ENCODE assay signal across 9 mouse cellular contexts in the genomic region with DNA sequence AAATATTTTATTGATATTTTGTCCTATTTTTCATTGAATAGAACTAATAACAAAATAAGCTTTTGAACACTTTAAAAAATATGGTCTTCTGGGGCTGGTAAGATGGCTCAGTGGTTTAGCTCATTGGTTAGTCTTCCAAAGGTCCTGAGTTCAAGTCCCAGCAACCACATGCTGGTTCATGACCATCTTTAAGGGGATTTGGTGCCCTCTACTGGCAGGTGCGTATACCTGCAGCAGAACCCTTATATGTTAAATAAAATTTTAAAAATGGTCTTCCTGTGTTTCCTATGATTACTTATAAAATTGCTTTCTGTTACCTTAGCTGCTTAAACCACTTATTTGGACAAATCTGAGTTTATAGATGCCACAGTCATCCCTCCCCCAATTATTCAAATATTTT. TPM values are rescaled to one million over a fixed set of nuclear protein-coding genes. Genes with fewer than 3 reads are reported as not detected.
A peak's percentile ranks its signal among the peaks of the same experiment; 100 is the strongest.
DNase-seq lines count a peak whose midpoint lies in the region; ATAC-seq and TF ChIP-seq lines count a peak whose summit lies in the region.
"Had no signal": no experiment of that assay in that cellular context is flagged by ENCODE, and none has a peak within 500 bp of the region (broad histone marks: within the 10 kb centered on the region; RNA-seq: fewer than 3 reads in every experiment).

No protein-coding gene starts in this region.

- ATAC-seq in heart, embryonic 12.5 days (ENCODE audit: insufficient number of reproducible peaks, low FRiP score), result no peak
- no peak for ATAC-seq in lung, postnatal 0 days
- no peak for ATAC-seq in forebrain, embryonic 13.5 days

- H3K9ac ChIP-seq in heart, adult 2 months (ENCODE audit: low read depth, low read length), result no peak overlapping the region
- no peak overlapping the region for H3K9ac ChIP-seq in heart, embryonic 12.5 days
- no peak overlapping the region for H3K9ac ChIP-seq in lung, postnatal 0 days (replicated peaks; ENCODE audit: low read depth)
- no peak overlapping the region for H3K9ac ChIP-seq in forebrain, embryonic 13.5 days
- H3K9ac ChIP-seq: neural tube, embryonic 12.5 days had no signal

- no peak overlapping the region for H3K27ac ChIP-seq in heart, adult 2 months
- H3K27ac ChIP-seq in heart, embryonic 12.5 days (ENCODE audit: poor library complexity, severe bottlenecking), result no peak overlapping the region
- no peak overlapping the region for H3K27ac ChIP-seq in lung, postnatal 0 days (ENCODE audit: low read length)
- H3K27ac ChIP-seq in forebrain, embryonic 13.5 days, result no peak overlapping the region
- H3K27ac ChIP-seq: neural tube, embryonic 12.5 days had no signal

- H3K79me2 ChIP-seq in heart, adult 2 months (replicated peaks; ENCODE audit: control insufficient read depth, insufficient read depth, low read length), result no peaks in the 10 kb centered on the region

- H3K36me3 ChIP-seq in heart, adult 2 months (ENCODE audit: control insufficient read depth, insufficient read depth, low read length), result no peaks in the 10 kb centered on the region
- 0 out of 2 replicates have a peak, but pooled peaks cover 4% of the 10 kb centered on the region for H3K36me3 ChIP-seq in heart, embryonic 12.5 days
- H3K36me3 ChIP-seq in lung, postnatal 0 days (ENCODE audit: insufficient read depth, low read length), result no peaks in the 10 kb centered on the region
- peaks cover 7% of the 10 kb centered on the region; the same call in 1 of the 2 replicates for H3K36me3 ChIP-seq in forebrain, embryonic 13.5 days (ENCODE audit: poor library complexity, severe bottlenecking)
- H3K36me3 ChIP-seq: neural tube, embryonic 12.5 days had no signal

- 24% methylated on average over 1 of the region's 1 CpGs for WGBS in heart, adult 2 months
- WGBS in heart, embryonic 12.5 days, result 25% methylated on average over 1 of the region's 1 CpGs
- 20% methylated on average over 1 of the region's 1 CpGs for WGBS in lung, postnatal 0 days
- 50% methylated on average over 1 of the region's 1 CpGs for WGBS in forebrain, embryonic 13.5 days

- intact Hi-C loops in heart, adult 2 months (cut with DNase I), result loop anchor here (2.0 to 10.0 kb wide), 2 partner anchors 64 to 144 kb away; no protein-coding TSS in a partner anchor

- H3K27me3 ChIP-seq in heart, adult 2 months (ENCODE audit: control insufficient read depth, insufficient read depth, low read length), result no peaks in the 10 kb centered on the region
- no peaks in the 10 kb centered on the region for H3K27me3 ChIP-seq in heart, embryonic 12.5 days (replicated peaks)
- H3K27me3 ChIP-seq in lung, postnatal 0 days (replicated peaks; ENCODE audit: insufficient read depth, low read length), result no peaks in the 10 kb centered on the region
- no peaks in the 10 kb centered on the region for H3K27me3 ChIP-seq in forebrain, embryonic 13.5 days
- H3K27me3 ChIP-seq: neural tube, embryonic 12.5 days had no signal

- DNase-seq in heart, adult 2 months, result no peak
- DNase-seq in 416B (ENCODE audit: low read depth) (peak; percentile 60), ZHBTc4 (ENCODE audit: low read depth, low spot score) (peak; percentile 54)
- peak; percentile 42 for DNase-seq in lung, postnatal 0 days (ENCODE audit: low spot score)
- DNase-seq in ovary, postnatal 10 days (ENCODE audit: low spot score), result no peak
- no peak for DNase-seq in left cerebral cortex, adult 8-10 months (ENCODE audit: low spot score in 2 of 2)

- no peak for TF ChIP-seq EP300 in heart, adult 2 months (IDR thresholded peaks at IDR 0.05; ENCODE audit: insufficient read depth, low read depth, low read length)
- TF ChIP-seq EP300 in lung, postnatal 0 days (IDR thresholded peaks at IDR 0.05), result no peak

- no peak overlapping the region for H3K4me3 ChIP-seq in heart, adult 2 months
- no peak overlapping the region for H3K4me3 ChIP-seq in heart, embryonic 12.5 days
- no peak overlapping the region for H3K4me3 ChIP-seq in lung, postnatal 0 days (ENCODE audit: low read depth, low read length)
- H3K4me3 ChIP-seq in forebrain, embryonic 13.5 days, result no peak overlapping the region
- H3K4me3 ChIP-seq: neural tube, embryonic 12.5 days had no signal

- H3K4me2 ChIP-seq in heart, embryonic 12.5 days, result no peak overlapping the region
- H3K4me2 ChIP-seq in lung, postnatal 0 days (replicated peaks; ENCODE audit: low read depth, low read length), result no peak overlapping the region
- no peak overlapping the region for H3K4me2 ChIP-seq in forebrain, embryonic 13.5 days
- H3K4me2 ChIP-seq: neural tube, embryonic 12.5 days had no signal

- H3K4me1 ChIP-seq in heart, adult 2 months (ENCODE audit: control insufficient read depth, insufficient read depth, low read length), result no peaks in the 10 kb centered on the region
- H3K4me1 ChIP-seq in heart, embryonic 12.5 days (replicated peaks), result 0 out of 2 replicates have a peak, but pooled peaks cover 2% of the 10 kb centered on the region
- no peaks in the 10 kb centered on the region for H3K4me1 ChIP-seq in lung, postnatal 0 days (ENCODE audit: insufficient read depth, low read depth, low read length)
- no peaks in the 10 kb centered on the region for H3K4me1 ChIP-seq in forebrain, embryonic 13.5 days
- H3K4me1 ChIP-seq: neural tube, embryonic 12.5 days had no signal

- H3K9me3 ChIP-seq in heart, embryonic 12.5 days (replicated peaks), result no peaks in the 10 kb centered on the region
- no peaks in the 10 kb centered on the region for H3K9me3 ChIP-seq in lung, postnatal 0 days (ENCODE audit: low read length)
- no peaks in the 10 kb centered on the region for H3K9me3 ChIP-seq in forebrain, embryonic 13.5 days (replicated peaks)
- H3K9me3 ChIP-seq: neural tube, embryonic 12.5 days had no signal

- TF ChIP-seq POLR2A in heart, adult 2 months (IDR thresholded peaks at IDR 0.05; ENCODE audit: insufficient read depth, low read depth, low read length), result no peak

- TF ChIP-seq CTCF in heart, adult 2 months (IDR thresholded peaks at IDR 0.05), result peak; percentile 86
- peak; percentile 58 for TF ChIP-seq CTCF in lung, postnatal 0 days (IDR thresholded peaks at IDR 0.05)

RNA-seq across cellular contexts. Expression of a gene that starts 16.8 kb away (rescaled TPM):
- total RNA-seq in heart, adult 2 months (2021), result 1 to 10 TPM; 4.6 to 5.1 TPM
- polyA plus RNA-seq in heart, adult 2 months (2012; rRNA removed), result 1.0 and 2.9 TPM in 2 replicates
- polyA plus RNA-seq in heart, embryonic 12.5 days (2016; fragmentation: Nextera tagmentation; extraction: Ambion mirVana), result 24.9 and 25.5 TPM in 2 replicates
- polyA plus RNA-seq in lung, postnatal 0 days (2015; fragmentation: Nextera tagmentation; extraction: Ambion mirVana), result 8.1 and 9.7 TPM in 2 replicates
- 99.4 and 102 TPM in 2 replicates for polyA plus RNA-seq in forebrain, embryonic 13.5 days (2015; fragmentation: Nextera tagmentation; extraction: Ambion mirVana)
- 10 to 100 TPM; 20.7 to 24.9 (median 21.3) TPM for total RNA-seq in left cerebral cortex, adult 8-10 months (2022)

RNA-seq across cellular contexts. Expression of a gene that starts 59.1 kb away (rescaled TPM):
- 10 to 100 TPM; 47.4 to 65.8 TPM for total RNA-seq in heart, adult 2 months (2021)
- polyA plus RNA-seq in heart, adult 2 months (2012; rRNA removed), result 16.1 and 41.6 TPM in 2 replicates
- polyA plus RNA-seq in heart, embryonic 12.5 days (2016; fragmentation: Nextera tagmentation; extraction: Ambion mirVana), result 179 and 190 TPM in 2 replicates
- 127 and 133 TPM in 2 replicates for polyA plus RNA-seq in lung, postnatal 0 days (2015; fragmentation: Nextera tagmentation; extraction: Ambion mirVana)
- polyA plus RNA-seq in forebrain, embryonic 13.5 days (2015; fragmentation: Nextera tagmentation; extraction: Ambion mirVana), result 78.1 and 78.3 TPM in 2 replicates
- total RNA-seq in left cerebral cortex, adult 8-10 months (2022), result 100 to 1,000 TPM; 144 to 173 (median 169) TPM

Comparison
In these comparisons a context has a peak if more than half of its experiments do, and no peak if none do; other contexts are left out.
1. DNase-seq: peak in 416B (single experiment), ZHBTc4 (single experiment) and lung, postnatal 0 days (single experiment); none in heart, adult 2 months (0 of 2), ovary, postnatal 10 days (single experiment) and left cerebral cortex, adult 8-10 months (0 of 2).